Mouse (Mus musculus): ENCODE results near the gene Mcu. TPM values are rescaled to one million over a fixed set of nuclear protein-coding genes. Genes with fewer than 3 reads are reported as not detected.
A peak's percentile ranks its signal among the peaks of the same experiment; 100 is the strongest.

Mcu gene
- polyA plus RNA-seq, 1 experiment from 2014 or later: 57.2 TPM

- no peak for TF ChIP-seq CTCF (IDR thresholded peaks at IDR 0.05; ENCODE audit: low read depth)
- 50% methylated on average over 11 of the region's 11 CpGs for WGBS
- peak; percentile 38; the same call in 1 of the 2 replicates for ATAC-seq (ENCODE audit: low FRiP score, low TSS enrichment)
These were observed 11.5 kb downstream of the Mcu start for GRCm38 (mm10) chr10:59604879-59605464.

GRCm38 (mm10) chr10:59603843-59604242, 12.6 kb downstream of the Mcu start:
- 57% methylated on average over 5 of the region's 5 CpGs for WGBS
- peak; percentile 64 for ATAC-seq (ENCODE audit: low FRiP score, low TSS enrichment)

More at GRCm38 (mm10) chr10:59604879-59605464, 11.5 kb downstream of the Mcu start:
- Histone ChIP-seq H3K4me1 (replicated peaks; ENCODE audit: control insufficient read depth, insufficient read depth) (no peaks in the 10 kb centered on the region), H3K36me3 (ENCODE audit: control insufficient read depth, insufficient read depth, low read length) (no peaks in the 10 kb centered on the region), H3K27me3 (ENCODE audit: control insufficient read depth, insufficient read depth, low read length) (no peaks in the 10 kb centered on the region), H3K9ac (ENCODE audit: low read length) (no peak overlapping the region), H3K4me3 (ENCODE audit: low read depth, low read length) (no peak overlapping the region), H3K4me2 (replicated peaks; ENCODE audit: low read depth) (no peak overlapping the region), H3K27ac (replicated peaks) (no peak overlapping the region), H3K9me3 (ENCODE audit: control insufficient read depth, low read length) (no peaks in the 10 kb centered on the region)
- no peak for DNase-seq (ENCODE audit: low spot score)

GRCm38 (mm10) chr10:59602891-59603290, 13.6 kb downstream of the Mcu start:
- no peak for DNase-seq (ENCODE audit: low spot score)
- Histone ChIP-seq H3K4me3 (ENCODE audit: low read depth, low read length) (no peak overlapping the region), H3K36me3 (ENCODE audit: control insufficient read depth, insufficient read depth, low read length) (no peaks in the 10 kb centered on the region), H3K9me3 (ENCODE audit: control insufficient read depth, low read length) (no peaks in the 10 kb centered on the region), H3K27ac (replicated peaks) (no peak overlapping the region), H3K9ac (ENCODE audit: low read length) (no peak overlapping the region), H3K27me3 (ENCODE audit: control insufficient read depth, insufficient read depth, low read length) (no peaks in the 10 kb centered on the region), H3K4me2 (replicated peaks; ENCODE audit: low read depth) (no peak overlapping the region; the same call in 1 of the 2 replicates), H3K4me1 (replicated peaks; ENCODE audit: control insufficient read depth, insufficient read depth) (no peaks in the 10 kb centered on the region)
- ATAC-seq (ENCODE audit: low FRiP score, low TSS enrichment): no peak
- TF ChIP-seq EP300 (optimal IDR thresholded peaks at IDR 0.05): no peak
- no peak for TF ChIP-seq CTCF (IDR thresholded peaks at IDR 0.05; ENCODE audit: low read depth)
- 42% methylated on average over 14 of the region's 14 CpGs for WGBS

More at GRCm38 (mm10) chr10:59603843-59604242, 12.6 kb downstream of the Mcu start:
- Histone ChIP-seq H3K36me3 (ENCODE audit: control insufficient read depth, insufficient read depth, low read length) (no peaks in the 10 kb centered on the region), H3K27ac (replicated peaks) (no peak overlapping the region), H3K4me1 (replicated peaks; ENCODE audit: control insufficient read depth, insufficient read depth) (no peaks in the 10 kb centered on the region), H3K27me3 (ENCODE audit: control insufficient read depth, insufficient read depth, low read length) (no peaks in the 10 kb centered on the region), H3K9me3 (ENCODE audit: control insufficient read depth, low read length) (no peaks in the 10 kb centered on the region), H3K4me3 (ENCODE audit: low read depth, low read length) (no peak overlapping the region), H3K4me2 (replicated peaks; ENCODE audit: low read depth) (no peak overlapping the region), H3K9ac (ENCODE audit: low read length) (no peak overlapping the region)
- peak; percentile 47 for DNase-seq (ENCODE audit: low spot score)
- no peak for TF ChIP-seq CTCF (IDR thresholded peaks at IDR 0.05; ENCODE audit: low read depth)
- no peak for TF ChIP-seq EP300 (optimal IDR thresholded peaks at IDR 0.05)

- Histone ChIP-seq H3K27ac (replicated peaks) (peak overlapping the region; percentile 61), H3K4me1 (replicated peaks; ENCODE audit: control insufficient read depth, insufficient read depth) (no peaks in the 10 kb centered on the region), H3K4me3 (ENCODE audit: low read depth, low read length) (no peak overlapping the region), H3K9me3 (ENCODE audit: control insufficient read depth, low read length) (no peaks in the 10 kb centered on the region), H3K27me3 (ENCODE audit: control insufficient read depth, insufficient read depth, low read length) (no peaks in the 10 kb centered on the region), H3K4me2 (replicated peaks; ENCODE audit: low read depth) (no peak overlapping the region), H3K36me3 (ENCODE audit: control insufficient read depth, insufficient read depth, low read length) (no peaks in the 10 kb centered on the region), H3K9ac (ENCODE audit: low read length) (no peak overlapping the region)
- 51% methylated on average over 8 of the region's 8 CpGs for WGBS
- DNase-seq (ENCODE audit: low spot score): no peak
- no peak for TF ChIP-seq CTCF (IDR thresholded peaks at IDR 0.05; ENCODE audit: low read depth)
- TF ChIP-seq EP300 (optimal IDR thresholded peaks at IDR 0.05): no peak
- no peak for ATAC-seq (ENCODE audit: low FRiP score, low TSS enrichment)
These were observed 14.4 kb downstream of the Mcu start for GRCm38 (mm10) chr10:59602043-59602442.

GRCm38 (mm10) chr10:59600516-59600915, 16.0 kb downstream of the Mcu start:
- TF ChIP-seq EP300 (optimal IDR thresholded peaks at IDR 0.05): no peak
- no peak for TF ChIP-seq CTCF (IDR thresholded peaks at IDR 0.05; ENCODE audit: low read depth)
- Histone ChIP-seq H3K4me3 (ENCODE audit: low read depth, low read length) (no peak overlapping the region), H3K9me3 (ENCODE audit: control insufficient read depth, low read length) (no peaks in the 10 kb centered on the region), H3K36me3 (ENCODE audit: control insufficient read depth, insufficient read depth, low read length) (no peaks in the 10 kb centered on the region), H3K4me2 (replicated peaks; ENCODE audit: low read depth) (no peak overlapping the region), H3K4me1 (replicated peaks; ENCODE audit: control insufficient read depth, insufficient read depth) (no peaks in the 10 kb centered on the region), H3K9ac (ENCODE audit: low read length) (no peak overlapping the region), H3K27me3 (ENCODE audit: control insufficient read depth, insufficient read depth, low read length) (no peaks in the 10 kb centered on the region), H3K27ac (replicated peaks) (no peak overlapping the region)
- ATAC-seq (ENCODE audit: low FRiP score, low TSS enrichment) (no peak), DNase-seq (ENCODE audit: low spot score) (no peak)
- WGBS: 73% methylated on average over 8 of the region's 8 CpGs

DNA sequence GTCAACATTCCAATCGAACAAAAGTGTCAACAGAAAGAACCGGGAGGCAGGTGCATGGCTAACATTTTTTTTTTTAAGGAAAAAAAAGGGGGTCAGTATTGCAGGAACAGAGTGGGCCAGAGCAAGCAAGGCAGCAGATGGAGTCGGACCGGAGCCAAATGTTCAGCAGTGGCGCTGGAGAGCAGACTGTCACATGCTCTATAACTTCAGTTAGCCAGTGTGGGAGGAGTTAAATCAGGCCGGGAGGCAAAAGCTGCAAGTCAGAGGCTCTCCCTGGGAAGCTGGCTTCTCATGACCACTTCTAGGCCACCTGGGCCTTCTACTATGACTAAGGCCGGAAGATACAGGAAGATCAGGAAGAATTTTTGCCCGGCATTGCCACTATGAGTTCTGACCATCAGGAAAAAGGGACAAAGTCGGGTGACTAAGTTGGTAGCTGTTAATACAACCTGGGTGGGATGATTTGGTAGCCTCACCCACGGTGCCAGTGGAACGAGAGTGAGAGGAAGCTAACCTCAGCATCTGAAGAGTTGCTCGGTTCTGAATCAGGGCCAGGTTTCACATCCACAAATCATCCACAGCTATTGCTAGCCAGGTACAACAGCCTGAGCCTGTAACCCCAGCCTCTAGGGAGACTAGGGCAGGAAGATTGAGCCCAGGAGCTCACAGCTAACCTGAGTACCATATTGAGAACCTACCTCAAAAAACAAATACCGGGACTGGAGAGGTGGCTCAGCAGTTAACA, 22.5 kb downstream of the Mcu start:
- Histone ChIP-seq H3K27me3 (ENCODE audit: control insufficient read depth, insufficient read depth, low read length) (no peaks in the 10 kb centered on the region), H3K36me3 (ENCODE audit: control insufficient read depth, insufficient read depth, low read length) (peaks cover 3% of the 10 kb centered on the region; the same call in 1 of the 2 replicates), H3K27ac (replicated peaks) (no peak overlapping the region), H3K9ac (ENCODE audit: low read length) (no peak overlapping the region), H3K4me3 (ENCODE audit: low read depth, low read length) (no peak overlapping the region), H3K4me1 (replicated peaks; ENCODE audit: control insufficient read depth, insufficient read depth) (no peaks in the 10 kb centered on the region), H3K4me2 (replicated peaks; ENCODE audit: low read depth) (no peak overlapping the region), H3K9me3 (ENCODE audit: control insufficient read depth, low read length) (no peaks in the 10 kb centered on the region)
- no peak for DNase-seq (ENCODE audit: low spot score)
- no peak for TF ChIP-seq EP300 (optimal IDR thresholded peaks at IDR 0.05)
- no peak for TF ChIP-seq CTCF (IDR thresholded peaks at IDR 0.05; ENCODE audit: low read depth)
- 0 out of 2 replicates have a peak, but pooled peaks have one; percentile 38 for ATAC-seq (ENCODE audit: low FRiP score, low TSS enrichment)
- 71% methylated on average over 13 of the region's 13 CpGs for WGBS

All from stomach, postnatal 0 days (tissue).